Mouse (Mus musculus) heart, postnatal 14 days (tissue): Measurements from ENCODE around the gene Zfp369. TPM values are rescaled to one million over a fixed set of nuclear protein-coding genes. Genes with fewer than 3 reads are reported as not detected.
A peak's percentile ranks its signal among the peaks of the same experiment; 100 is the strongest.
"Not testable (repeated sequence)": the region's sequence is repeated elsewhere in the genome, so short reads cannot be mapped to it uniquely, and the experiment has no call there.

Experiments
- DNase-seq, 2 experiments: peaks; one replicate each; pipeline ENCODE4 v3.0.0; 2021 to 2022
- intact Hi-C: fragments of 180-260 bp; cut with DNase I; formaldehyde crosslinking; loops from one replicate; pipeline ENCODE4 v1.15.1; 2025
- long read RNA-seq, 2 experiments: library from polyadenylated mRNA; stranded (forward); transcript quantifications; one replicate each; pipeline ENCODE4 v2.0.0; 2021
- total RNA-seq, 2 experiments: library from RNA; stranded (reverse); gene quantifications; 2 replicates each; pipeline ENCODE4 v1.2.3; 2021

The Zfp369 gene
- 10 to 100 TPM; 24.7 to 27.5 TPM for total RNA-seq
- long read RNA-seq, experiment 1, result 0 reads
- long read RNA-seq, experiment 2, partial matches to known transcripts, result 0 of 1 reads
- long read RNA-seq, experiment 2, other reads (novel, unspliced or antisense), result 1 of 1 reads

GRCm38 (mm10) chr13:65278383-65279341 lies at the start of gene Zfp369:
Zfp369 (plus strand) TSS chr13:65278814.
- DNase-seq, result peak; percentile 93 to 96

GRCm38 (mm10) chr13:65237211-65237610 lies 41.4 kb upstream of the Zfp369 start:
- intact Hi-C loops, result no loop called here

More at GRCm38 (mm10) chr13:65278383-65279341, at the start of gene Zfp369:
- intact Hi-C loops, result loop anchor here (2.0 kb wide), 1 partner anchor 166 kb away; the partner anchor contains the start of gene Mfsd14b

GRCm38 (mm10) chr13:65240509-65241098 lies 38.0 kb upstream of the Zfp369 start:
- intact Hi-C loops, result loop anchor here (2.0 to 10.0 kb wide), 5 partner anchors 36 to 1086 kb away; partner anchors contain the start of genes Aaed1, Mfsd14b and Zfp367
- DNase-seq, result peak; percentile 95 to 96

More at GRCm38 (mm10) chr13:65237211-65237610, 41.4 kb upstream of the Zfp369 start:
- DNase-seq, result no peak

- DNase-seq, result peak; percentile 93 to 95
- intact Hi-C loops, result loop anchor here (2.0 to 10.0 kb wide), 5 partner anchors 36 to 1086 kb away; partner anchors contain the start of genes Aaed1, Mfsd14b and Zfp367
Measured at GRCm38 (mm10) chr13:65241099-65241626, 37.5 kb upstream of the Zfp369 start.

DNA sequence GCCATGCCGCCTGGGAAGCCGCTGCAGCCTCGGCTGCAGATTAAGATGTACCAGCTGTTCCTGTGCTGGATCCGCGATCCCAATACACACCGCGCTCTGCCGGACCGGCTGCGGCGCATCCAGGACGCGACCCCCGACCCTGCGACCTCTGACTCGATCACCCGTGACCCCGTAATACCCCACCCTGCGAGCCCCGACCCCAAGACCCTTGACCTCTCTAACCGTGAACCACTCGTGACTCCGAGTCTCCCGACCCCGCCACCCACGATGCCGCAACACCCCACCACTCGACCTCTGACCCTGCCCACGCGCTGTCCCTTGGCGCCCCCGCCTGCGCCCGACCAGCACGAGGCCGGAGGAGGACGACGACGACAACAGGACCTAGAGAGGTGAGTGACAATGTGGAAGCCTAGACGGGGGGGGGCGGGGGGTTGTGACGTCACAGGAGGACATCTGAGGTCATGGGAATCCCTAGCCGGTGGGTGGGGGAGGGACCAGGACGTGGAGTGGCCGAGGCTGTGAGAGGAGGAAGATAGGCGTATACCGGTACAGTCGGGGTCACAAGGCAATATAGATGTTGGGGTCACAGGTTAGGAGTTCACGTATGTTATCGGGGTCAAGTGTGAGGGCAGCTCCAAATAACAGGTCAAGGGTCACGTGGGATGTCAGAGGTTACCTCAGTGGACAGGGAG lies 36.8 kb upstream of the Zfp369 start:
- intact Hi-C loops, result loop anchor here (2.0 to 10.0 kb wide), 5 partner anchors 35 to 1087 kb away; partner anchors contain the start of genes Aaed1, Mfsd14b and Zfp367
- no peak for DNase-seq

DNA sequence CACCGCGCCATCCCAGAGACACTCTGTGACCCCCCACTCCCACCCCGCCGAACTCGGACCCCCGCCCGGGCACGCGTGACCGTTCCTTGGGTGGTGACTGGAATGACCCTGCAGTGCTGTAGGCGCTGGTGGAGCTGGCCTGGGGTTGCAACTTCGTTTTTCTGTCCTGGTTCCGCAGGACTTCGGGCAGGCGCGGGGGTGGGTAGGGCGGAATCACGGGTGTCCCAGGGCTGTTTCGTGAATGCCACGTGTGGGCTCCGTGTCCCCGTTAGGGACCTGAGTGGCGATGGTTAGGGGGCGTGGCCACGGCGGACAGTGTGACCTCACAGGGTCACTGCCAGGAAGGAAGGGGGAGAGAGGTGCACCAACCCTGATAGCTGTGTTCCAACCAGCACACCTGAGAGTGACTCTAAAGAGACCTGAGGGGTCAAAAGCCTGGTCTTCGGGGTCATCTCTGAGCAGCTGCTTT lies 36.3 kb upstream of the Zfp369 start:
- DNase-seq, result no peak
- intact Hi-C loops, result loop anchor here (10.0 kb wide), 3 partner anchors 798 to 1088 kb away; partner anchors contain the start of genes Aaed1 and Zfp367

DNA sequence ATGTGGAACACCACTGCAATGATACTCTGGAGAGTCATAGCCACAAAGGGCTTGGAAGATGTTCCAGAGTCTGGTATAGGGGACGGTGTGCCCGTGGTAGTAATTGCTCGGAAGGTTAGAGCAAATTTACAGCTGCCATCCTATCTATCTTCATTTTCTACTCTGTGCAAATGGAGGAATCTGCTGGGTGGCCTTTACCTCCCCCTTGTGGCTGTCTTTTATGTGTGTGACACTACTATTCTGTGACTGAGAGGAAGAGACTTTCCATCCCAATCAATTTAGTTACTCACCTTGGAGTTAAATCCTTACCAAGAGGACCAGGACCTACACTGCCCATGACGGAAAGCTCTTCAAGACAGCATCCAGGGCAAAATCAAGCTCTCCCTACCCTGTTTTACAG lies 35.3 kb upstream of the Zfp369 start:
- no peak for DNase-seq
- intact Hi-C loops, result loop anchor here (10.0 kb wide), 3 partner anchors 798 to 1088 kb away; partner anchors contain the start of genes Aaed1 and Zfp367

- DNase-seq, result peak; percentile 39 to 43
- intact Hi-C loops, result no loop called here
Measured at GRCm38 (mm10) chr13:65258175-65258954, 20.2 kb upstream of the Zfp369 start.

- intact Hi-C loops, result no loop called here
- DNase-seq, result no peak
Measured at GRCm38 (mm10) chr13:65259239-65259638, 19.4 kb upstream of the Zfp369 start, which contains the start of gene Gm10775. Gm10775 (plus strand) TSS chr13:65259539.

DNA sequence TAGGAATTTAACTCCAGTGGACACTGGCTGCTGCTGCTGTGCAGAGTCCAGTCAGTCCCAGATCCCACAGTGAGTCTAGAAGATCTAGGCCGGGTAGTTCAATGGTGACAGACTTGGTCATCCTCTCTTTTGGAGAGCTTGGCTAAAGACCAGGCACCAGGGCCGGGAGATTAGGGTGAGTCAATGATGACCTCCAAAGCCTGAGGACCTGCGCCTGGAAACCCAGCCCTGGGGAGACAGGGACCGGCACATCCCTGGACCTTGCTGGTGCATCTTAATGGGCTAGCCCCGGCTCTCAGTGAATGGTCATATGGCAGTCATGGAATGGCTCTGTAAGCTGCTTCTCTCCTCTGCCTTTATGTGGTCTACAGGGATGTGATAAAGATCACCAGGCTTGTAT lies 16.5 kb upstream of the Zfp369 start:
- no peak for DNase-seq
- intact Hi-C loops, result no loop called here

DNA sequence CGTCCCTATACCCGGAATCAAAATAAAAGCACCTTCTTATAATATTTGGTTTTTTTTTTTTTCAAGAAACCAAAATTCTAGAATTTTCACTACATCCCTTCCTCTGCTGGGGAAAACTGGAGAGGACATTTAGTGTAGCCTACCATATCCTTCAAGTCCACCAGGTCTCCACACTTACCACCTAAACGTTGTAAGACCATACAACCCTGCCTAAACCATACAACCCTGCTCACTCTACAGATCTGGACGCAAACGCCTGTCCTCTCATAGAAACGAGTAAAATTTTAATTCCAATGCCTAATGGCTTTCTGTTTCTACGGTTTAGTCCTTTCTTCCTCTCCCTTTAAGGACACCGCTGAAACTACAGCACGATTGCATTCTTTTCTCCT lies 626 bp upstream of the Zfp369 start:
- intact Hi-C loops, result loop anchor here (2.0 kb wide), 2 partner anchors 37 to 165 kb away; partner anchors contain the start of gene Mfsd14b
- no peak for DNase-seq

- no peak for DNase-seq
- intact Hi-C loops, result no loop called here
Measured at GRCm38 (mm10) chr13:65286771-65287170, 8.2 kb downstream of the Zfp369 start.

GRCm38 (mm10) chr13:65296354-65296753 lies 17.7 kb downstream of the Zfp369 start:
- intact Hi-C loops, result no loop called here
- DNase-seq, result no peak

DNA sequence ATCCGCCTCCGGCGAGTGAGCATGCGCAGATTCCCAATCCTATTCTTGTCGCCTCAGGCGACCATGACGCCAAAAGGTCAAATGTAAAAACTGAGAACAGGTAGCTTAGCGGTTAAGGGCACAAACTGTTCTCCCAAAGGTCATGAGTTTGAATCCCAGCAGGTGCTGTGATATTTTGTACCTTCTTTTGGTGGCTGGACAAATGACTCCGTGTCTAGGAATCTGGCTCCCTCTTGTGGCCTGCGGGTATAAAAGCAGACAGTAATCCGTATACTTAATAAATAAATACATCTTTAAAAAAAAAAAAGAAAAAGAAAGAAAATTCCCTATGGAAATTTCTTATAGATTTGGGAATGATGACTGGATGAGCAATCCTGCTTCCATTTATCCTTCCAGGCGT lies 32.2 kb downstream of the Zfp369 start:
- intact Hi-C loops, result loop anchor here (2.0 kb wide), 1 partner anchor 134 kb away; no protein-coding TSS in a partner anchor

GRCm38 (mm10) chr13:65311311-65311755 lies 32.7 kb downstream of the Zfp369 start:
- DNase-seq, result peak; percentile 4 to 14
- intact Hi-C loops, result loop anchor here (2.0 kb wide), 1 partner anchor 135 kb away; no protein-coding TSS in a partner anchor

More for the DNA sequence above, 32.2 kb downstream of the Zfp369 start:
- DNase-seq, result peak; percentile 54 to 65

DNA sequence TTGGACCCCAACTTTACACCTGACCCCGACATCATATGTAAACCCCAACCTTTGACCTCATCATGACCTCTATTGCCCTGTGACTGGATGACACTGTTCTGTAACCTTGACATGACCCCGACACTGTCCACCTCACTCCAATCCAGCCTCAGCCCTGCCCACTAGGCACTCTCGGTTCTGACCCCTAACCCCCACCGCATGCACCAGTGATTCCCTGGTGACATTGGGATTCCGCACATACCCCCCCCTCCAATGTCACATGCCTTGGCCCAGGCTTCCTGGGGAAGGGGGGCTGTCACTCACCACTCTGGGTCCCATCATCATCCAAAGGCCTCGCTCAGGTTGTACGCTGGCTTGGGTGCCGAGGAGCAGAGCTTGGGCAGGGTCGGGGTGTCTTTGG lies 33.2 kb downstream of the Zfp369 start:
- intact Hi-C loops, result loop anchor here (2.0 kb wide), 1 partner anchor 135 kb away; no protein-coding TSS in a partner anchor
- no peak for DNase-seq

DNA sequence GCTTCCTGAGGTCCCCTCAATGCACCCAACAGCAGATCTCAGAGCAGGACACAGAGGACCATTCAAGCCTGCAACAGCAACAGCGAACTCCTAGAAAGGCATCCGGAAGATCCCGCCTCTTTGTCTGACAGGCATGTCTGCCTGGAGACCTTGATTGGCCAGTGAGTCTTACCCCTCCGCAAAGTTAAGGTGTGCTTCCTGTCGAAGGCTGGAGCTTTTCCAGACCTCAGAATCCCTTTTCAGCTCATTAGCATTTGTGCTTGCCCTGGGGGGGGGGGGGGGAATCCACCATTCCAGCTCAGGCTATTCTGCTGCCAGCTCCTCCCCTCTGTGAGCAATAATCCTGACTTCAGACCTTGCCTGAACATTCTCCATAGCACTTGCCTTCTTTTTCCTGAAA lies 69.9 kb downstream of the Zfp369 start:
- DNase-seq, intact Hi-C loops: not testable (repeated sequence)

DNA sequence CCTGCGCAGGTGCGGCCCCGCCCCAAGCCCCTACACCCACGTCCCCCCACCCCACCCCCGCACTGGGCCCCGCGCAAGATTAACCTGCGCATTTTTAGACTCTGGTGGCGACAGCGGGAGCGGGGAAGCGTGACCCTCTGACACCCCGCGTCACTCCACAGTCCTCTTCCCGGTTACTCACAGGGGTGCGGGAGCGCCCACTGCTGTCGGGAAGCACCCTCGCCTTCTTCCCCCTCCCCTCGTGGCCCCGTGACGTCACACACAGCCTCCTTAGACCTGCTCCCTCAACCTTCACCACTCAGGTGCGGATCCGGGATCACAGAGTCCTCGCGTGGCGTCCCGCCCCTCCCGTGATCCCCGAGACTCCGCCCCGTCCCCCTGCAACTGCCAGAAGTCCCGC lies 73.2 kb downstream of the Zfp369 start:
- DNase-seq, intact Hi-C loops: not testable (repeated sequence)
